Mouse (Mus musculus): ENCODE data around the gene Cd300lg.

DNA sequence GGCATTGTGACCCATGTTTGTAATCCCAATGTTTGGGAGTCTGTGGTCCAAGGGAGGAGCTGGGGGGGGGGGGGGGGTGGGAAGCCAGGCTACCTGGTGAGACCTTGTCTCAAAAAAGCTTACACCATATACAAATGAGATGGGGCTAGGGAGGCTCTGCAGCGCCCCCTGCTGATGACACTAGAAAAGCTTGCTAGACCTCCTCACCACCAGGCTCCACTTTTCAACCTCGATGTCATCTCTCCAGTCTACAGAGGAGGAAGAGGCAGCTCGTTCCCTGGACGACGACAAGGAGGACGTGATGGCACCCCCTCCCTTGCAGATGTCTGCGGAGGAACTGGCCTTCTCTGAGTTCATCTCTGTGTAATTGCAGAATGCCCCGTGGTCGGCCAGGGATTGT, 12.5 kb downstream of the Cd300lg start:
- TF ChIP-seq TAL1 (IDR thresholded peaks at IDR 0.05; ENCODE audit: low read length) = no peak
- no peak for TF ChIP-seq GATA1 (IDR thresholded peaks at IDR 0.05; ENCODE audit: low read length)
